Mouse (Mus musculus) 3134 (cell line): Measurements from ENCODE around the gene Rabl6.
"Not testable (repeated sequence)": the region's sequence is repeated elsewhere in the genome, so short reads cannot be mapped to it uniquely, and the experiment has no call there.

ENCODE experiments used
- DNase-seq: peaks from one replicate; pipeline ENCODE4 v3.0.0-alpha.2; 2011; ENCODE audit warnings: low spot score; ENCODE audit not compliant: insufficient read length; ENCODE audit errors: extremely low read depth

Gene Rabl6

DNA sequence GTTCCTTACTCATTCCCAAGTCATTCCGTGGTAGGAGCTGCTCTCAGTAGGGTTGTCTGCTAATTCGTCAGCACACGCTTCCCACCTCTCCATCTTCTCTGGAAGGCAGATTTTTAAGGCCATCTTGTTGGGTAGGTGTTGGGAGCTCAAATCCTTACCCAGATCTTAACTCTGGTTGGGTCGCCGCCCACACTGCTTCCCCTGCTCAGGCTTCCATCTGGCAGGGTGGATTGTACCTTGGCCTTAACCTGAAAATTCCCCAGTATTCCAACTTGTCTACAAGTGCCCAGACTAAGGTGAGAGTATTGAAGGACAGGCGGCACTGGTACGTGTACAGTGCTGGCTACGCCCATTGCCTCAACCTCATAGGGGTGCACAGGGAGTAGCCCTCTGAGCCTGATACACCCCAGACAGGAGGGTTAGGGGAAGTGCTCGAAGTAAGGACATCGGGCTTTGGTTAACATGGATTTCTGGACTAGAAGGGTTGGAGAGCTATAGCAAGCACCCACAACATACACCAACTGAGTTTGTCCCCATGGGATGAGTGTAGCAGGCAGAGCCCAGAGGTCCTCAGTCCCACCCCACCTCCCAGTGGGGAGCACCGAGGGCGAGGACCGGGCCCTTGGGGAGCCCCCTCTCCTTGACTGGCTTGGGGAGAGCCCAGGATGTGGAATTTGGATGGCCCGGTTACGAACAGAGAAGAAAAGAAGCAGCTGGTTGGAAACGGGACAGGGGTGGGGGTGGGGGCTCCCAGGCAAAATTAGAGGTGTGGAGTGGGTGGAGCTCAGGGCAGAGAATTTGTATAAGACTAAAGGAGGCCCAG, 32.1 kb downstream of the Rabl6 start:
- DNase-seq: no peak

DNA sequence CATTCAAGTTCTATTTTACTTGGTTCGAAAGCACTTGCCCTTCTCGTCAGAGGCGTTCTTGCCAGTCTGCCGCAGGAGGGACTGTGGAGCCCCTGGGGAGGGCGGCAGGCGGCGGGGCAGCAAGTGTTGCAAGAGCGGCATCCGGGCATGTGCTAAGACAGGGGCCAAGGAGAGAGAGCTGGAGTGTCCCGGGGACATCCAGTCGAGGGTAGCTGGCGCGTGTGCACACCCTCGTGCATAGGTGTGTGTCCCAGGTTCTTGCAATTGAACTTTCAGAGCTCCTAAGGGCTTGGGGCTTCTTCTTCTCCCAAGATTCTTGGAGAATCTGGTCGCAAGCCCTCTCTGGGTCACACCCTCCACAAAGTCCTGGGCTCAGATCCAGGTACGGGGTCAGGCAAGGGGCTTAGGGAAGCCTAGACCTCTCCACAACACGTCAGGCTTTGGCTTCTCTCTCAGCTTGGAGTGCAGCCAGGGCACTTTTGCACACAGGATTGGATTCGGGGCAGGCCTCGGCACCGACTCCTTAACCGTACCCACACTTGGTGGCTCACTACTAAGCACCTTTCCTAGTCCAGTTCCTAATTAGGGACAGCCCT, 32.8 kb downstream of the Rabl6 start:
- DNase-seq: peak; percentile 72

DNA sequence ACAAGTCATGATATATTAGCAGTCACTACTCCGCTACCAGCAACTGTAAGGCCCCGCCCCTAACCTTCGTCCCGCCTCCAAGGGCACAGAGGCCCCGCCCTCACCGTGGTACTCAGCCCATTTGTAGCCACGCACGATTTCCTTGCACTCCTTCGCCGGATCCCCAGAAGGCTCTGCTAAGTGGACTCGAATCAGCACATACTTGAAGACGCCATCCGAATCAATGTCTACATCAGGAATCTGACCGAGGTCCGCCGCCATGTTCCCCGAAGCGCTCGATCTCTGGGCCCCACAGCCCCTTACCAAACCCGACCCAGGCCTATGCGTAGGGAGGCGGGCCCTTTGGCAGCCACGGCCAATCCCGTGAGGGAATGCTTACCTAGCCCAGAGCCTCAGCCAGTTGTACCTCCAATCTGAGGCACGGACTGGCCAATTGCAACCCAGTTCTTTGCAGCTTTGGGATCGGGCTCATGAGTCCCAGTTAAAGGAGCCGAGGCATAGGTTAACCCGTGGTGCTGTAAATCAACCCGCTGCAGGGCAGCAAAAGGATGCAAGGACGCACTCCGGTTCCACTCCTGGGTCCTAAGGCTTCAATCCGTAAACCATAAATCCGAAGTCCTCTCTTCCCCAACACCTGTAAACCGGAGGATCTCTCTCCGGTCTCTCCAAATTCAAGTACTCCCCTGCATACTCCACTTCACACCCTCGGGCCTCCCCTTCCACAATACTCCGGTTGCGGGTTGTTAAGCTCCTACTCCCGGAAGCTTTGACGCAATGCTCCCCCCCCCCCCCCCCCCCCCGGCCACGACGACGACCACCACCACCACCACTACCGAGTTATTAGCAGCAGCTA, 33.5 kb downstream of the Rabl6 start, which contains the start of the genes Mamdc4 and Phpt1:
Mamdc4 (minus strand) TSS at position 267 of the 853 bp plus-strand sequence.
Phpt1 (minus strand) TSS at position 646 of the 853 bp plus-strand sequence.
- DNase-seq: peak; percentile 94

GRCm38 (mm10) chr2:25574136-25574535, 34.2 kb downstream of the Rabl6 start:
- no peak for DNase-seq

GRCm38 (mm10) chr2:25573068-25573467, 35.3 kb downstream of the Rabl6 start:
- no peak for DNase-seq

DNA sequence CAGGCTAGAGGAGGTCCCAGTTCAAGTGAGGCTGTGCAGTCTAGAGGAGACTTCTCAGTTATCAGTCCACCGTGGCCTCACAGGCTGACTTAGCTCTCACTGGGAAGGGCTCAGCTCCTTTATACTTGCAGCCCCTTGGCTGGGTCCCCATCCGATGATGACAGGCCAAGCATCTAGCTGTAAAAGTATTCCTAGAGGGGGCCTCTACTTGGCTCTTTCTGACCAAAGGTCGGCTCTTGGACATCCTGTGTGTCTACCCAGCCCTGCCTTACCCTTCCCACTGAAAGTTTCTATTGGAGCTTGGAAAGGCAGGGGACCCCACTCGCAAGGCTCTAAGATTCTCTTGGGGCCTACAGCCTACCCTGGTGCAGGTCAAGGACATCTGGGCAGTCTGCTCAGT, 37.1 kb downstream of the Rabl6 start:
- DNase-seq: no peak

GRCm38 (mm10) chr2:25569323-25569722, 39.0 kb downstream of the Rabl6 start:
- no peak for DNase-seq

DNA sequence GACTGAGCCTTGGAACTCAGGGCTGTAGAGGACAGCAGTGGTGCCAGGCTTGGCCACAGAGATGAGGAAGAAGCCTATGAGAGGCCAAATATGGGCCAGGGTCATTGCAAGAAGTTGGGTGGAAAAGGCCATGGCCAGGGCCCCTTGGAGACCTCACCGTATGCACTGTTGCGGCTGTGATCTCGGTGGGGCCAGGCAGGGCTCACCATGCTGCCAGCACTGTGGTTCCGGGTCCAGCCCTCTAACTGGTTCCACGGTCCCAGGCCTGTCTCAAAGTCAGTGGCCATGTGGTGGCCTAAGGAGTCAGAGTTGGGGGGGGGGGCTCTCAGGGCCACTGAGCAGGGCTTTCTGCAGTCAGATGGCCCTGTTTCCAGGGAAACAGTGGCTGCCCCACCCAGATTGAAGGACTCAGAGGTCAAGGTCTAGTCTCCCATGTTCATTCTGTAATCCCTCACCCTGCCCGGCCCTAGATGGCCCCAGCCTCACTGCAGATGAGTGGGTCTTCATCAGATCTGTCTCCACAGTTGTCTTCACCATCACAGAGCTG, 39.8 kb downstream of the Rabl6 start:
- DNase-seq: no peak

GRCm38 (mm10) chr2:25566558-25566957, 41.8 kb downstream of the Rabl6 start:
- no peak for DNase-seq

DNA sequence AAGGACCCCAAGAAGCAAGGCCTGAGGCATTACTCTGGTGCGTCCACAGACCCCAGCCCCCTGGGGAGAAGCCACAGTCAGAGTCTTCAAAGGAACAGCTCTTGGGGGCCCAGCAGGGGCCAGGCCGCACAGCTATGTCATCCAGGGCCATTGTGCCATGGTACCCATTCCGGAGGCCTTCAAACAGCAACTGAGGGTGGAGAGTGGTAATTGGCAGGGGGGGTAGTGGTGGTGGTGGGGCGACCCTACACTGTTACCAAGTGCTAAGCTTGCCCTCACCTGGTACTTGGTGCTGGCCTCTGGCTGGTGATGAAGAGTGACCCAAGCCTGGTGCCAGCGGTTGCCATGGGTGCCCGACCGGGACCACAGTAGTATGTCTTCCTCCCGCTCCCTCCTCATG, 42.6 kb downstream of the Rabl6 start:
- no peak for DNase-seq

DNA sequence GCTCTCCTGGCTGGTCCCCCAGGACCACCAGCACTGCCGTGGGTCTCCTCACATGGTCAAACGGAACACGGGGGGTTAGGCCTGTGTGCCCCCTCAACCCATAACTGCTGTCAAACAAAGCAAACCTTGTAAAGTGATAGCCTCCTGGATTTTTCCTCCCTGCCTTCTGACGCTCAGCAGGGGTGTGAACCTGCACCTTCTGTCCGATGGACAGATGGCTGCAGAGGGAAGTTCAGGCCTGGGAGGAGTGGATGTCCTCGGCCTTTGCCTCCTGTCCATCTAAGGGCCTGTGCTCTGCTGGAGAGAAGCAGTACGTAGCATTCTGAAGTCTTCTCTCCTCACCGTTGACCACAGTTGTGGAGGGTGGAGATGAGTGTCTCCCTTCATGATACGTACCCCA, 46.4 kb downstream of the Rabl6 start:
- DNase-seq: no peak

- no peak for DNase-seq
Measured at GRCm38 (mm10) chr2:25560551-25560950, 47.8 kb downstream of the Rabl6 start.

DNA sequence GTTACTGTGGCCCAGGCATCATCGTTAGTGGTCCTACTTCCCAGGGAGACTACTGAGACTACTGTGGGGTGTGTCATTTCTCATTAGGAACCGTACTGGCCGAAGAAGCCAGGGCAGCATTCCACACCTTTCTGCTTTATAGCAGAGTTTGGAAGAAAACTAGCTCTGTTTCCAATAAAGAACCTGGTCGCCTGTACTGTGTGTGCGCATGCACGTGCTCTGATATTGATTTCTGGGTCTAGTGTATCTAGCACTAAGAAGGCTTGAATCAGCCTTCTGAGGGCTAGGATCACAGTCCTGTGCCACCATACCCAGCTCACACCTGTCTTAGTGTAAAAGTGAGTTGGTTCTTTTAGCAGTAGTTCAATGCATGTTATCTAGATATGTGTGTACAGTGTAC, 49.5 kb downstream of the Rabl6 start:
- DNase-seq: no peak

DNA sequence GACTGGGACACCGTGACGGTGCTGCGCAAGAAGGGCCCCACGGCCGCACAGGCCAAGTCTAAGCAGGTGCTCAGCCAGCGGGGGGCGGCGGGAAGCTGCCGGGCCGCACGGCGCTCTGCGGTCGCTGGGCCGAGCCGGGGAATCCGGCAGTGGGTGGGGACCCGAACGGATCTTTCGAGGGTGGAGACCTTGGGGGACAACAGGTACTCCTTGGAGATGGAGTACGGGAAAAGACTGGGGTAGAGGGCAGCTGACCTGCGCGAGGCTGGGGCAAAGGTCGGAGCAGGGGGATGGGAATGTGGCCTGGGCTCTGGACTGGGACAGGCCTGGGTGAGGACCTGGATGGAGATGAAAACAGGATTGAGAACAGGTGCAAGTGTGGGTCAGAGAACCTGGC, 50.4 kb downstream of the Rabl6 start:
- DNase-seq: no peak

DNA sequence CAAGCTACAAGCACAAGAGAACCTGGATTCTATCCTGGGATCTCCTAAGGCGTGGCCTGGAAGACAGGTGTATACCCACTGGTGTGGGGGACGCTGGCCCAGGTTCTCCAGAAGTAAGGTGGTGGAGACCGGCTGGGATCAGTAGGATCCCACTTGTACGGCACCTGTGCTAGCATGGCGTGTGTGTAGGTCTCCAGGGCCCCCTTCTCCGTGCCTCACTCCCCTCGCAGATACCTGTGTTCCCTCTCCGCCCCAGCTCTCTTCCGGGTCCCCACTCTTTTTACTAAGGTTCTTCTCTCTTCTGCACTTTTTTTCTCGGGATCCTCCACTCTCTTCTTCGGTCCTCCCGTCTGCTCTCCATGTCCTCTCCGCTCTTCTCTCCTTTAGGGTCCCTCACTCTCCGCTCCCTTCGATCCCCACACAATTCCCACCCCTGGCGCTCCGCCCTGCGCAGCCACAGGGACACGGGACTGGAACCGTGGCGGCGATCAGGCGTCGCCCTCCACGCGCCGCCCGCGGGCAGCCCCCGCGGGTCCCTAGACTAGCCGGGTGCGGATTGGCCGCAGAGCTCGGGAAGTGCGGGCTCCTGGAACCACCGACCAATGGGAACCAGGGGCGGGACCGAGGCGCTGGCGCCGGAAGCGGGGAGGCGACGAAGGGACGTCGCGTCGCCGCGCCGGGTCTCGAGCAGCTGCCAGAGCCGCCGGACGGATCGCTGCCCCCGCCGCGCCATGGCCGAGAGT, 50.9 kb downstream of the Rabl6 start, which contains the start of gene Edf1:
Edf1 (plus strand) TSS at position 627 of the 743 bp plus-strand sequence.
- DNase-seq: peak; percentile 93

DNA sequence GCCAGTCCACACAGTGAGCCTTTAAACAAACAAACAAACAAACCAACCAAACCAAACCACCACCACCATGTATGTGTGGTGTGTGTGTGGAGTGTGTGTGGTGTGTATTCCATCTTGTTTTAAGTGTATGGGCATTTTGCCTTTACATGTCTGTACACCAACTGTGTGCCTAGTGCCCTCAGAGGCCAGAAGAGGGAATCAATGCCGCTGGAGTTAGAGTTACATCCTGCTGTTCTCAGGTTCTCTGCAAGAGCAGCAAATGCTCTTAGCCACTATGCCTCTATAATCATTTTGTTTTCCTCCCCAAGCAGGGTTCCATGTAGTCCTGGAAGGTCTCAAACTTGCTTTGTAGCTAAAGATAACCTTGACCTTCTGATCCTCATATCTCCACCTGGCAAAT, 52.0 kb downstream of the Rabl6 start:
- DNase-seq: no peak

DNA sequence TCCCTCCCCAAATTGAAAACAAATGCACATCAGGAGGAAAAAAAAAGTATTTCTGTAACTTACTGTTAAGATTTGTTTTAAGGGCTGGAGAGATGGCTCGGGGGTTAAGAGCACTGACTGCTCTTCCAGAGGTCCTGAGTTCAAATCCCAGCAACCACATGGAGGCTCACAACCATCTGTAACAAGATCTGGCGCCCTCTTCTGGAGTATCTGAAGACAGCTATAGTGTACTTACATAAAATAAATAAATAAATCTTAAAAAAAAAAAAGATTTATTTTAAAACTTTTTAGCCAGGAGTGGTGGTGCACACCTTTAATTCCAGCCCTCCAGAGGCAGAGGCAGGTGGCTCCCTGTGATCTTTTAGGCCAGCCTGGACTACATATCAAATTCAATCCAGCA, 52.8 kb downstream of the Rabl6 start:
- DNase-seq: not testable (repeated sequence)

GRCm38 (mm10) chr2:25553171-25553786, 55.0 kb downstream of the Rabl6 start:
- DNase-seq: not testable (repeated sequence)

DNA sequence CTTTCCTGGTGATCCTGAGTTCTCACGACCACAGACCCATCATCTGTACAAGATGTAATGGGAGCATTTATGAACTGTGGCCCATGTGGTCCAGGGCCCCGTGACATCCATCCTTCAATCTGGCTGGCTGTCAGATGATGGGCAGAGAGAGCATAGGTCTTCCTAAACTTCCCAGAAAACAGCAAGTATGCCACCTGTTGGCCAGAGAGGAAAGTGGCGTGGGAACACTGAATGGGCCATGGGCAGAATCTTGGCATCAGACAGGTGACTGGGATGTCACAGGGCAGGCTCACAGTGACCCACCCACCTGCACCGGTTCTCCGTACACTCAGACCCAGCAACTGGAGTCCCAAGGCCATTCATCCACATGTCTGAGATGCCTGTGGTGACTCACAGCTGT, 57.1 kb downstream of the Rabl6 start:
- DNase-seq: peak; percentile 56
